Mouse (Mus musculus) midbrain, embryonic 11.5 days (tissue): ENCODE results near the gene Prkcb. TPM values are rescaled to one million over a fixed set of nuclear protein-coding genes. Genes with fewer than 3 reads are reported as not detected.
A peak's percentile ranks its signal among the peaks of the same experiment; 100 is the strongest.

Source experiments
- ATAC-seq: fragments of 200-750 bp; cut with Nextera tagmentation; 2 replicates; pipeline ENCODE4 v1.8.0; 2017; ENCODE audit warnings: moderate TSS enrichment, moderate library complexity; ENCODE audit not compliant: low FRiP score
- DNase-seq: peaks from one replicate; pipeline ENCODE4 v3.0.0; 2015; ENCODE audit warnings: low spot score; ENCODE audit errors: missing footprints
- H3K27ac ChIP-seq: fragments of 300-500 bp; sonication (generic); 2 replicates; pipeline ENCODE4 v1.5.1; 2014; ENCODE audit warnings: low read depth, low read length
- H3K27me3 ChIP-seq: fragments of 300-500 bp; sonication (generic); 2 replicates; pipeline ENCODE4 v1.6.1; 2014; ENCODE audit warnings: mild to moderate bottlenecking, low read length, moderate library complexity, mixed read lengths; ENCODE audit not compliant: control insufficient read depth, insufficient read depth
- H3K36me3 ChIP-seq: fragments of 300-500 bp; sonication (generic); 2 replicates; pipeline ENCODE4 v1.6.1; 2014; ENCODE audit warnings: mild to moderate bottlenecking, low read length, moderate library complexity, mixed read lengths; ENCODE audit not compliant: control insufficient read depth, insufficient read depth
- H3K4me1 ChIP-seq: fragments of 300-500 bp; sonication (generic); 2 replicates; pipeline ENCODE4 v1.6.1; 2014; ENCODE audit warnings: low read length; ENCODE audit not compliant: control insufficient read depth, insufficient read depth
- H3K4me2 ChIP-seq: fragments of 300-500 bp; sonication (generic); 2 replicates; pipeline ENCODE4 v1.6.1; 2014; ENCODE audit warnings: mild to moderate bottlenecking, moderate library complexity
- H3K4me3 ChIP-seq: fragments of 300-500 bp; sonication (generic); 2 replicates; pipeline ENCODE4 v1.5.1; 2014; ENCODE audit warnings: low read depth, low read length
- H3K9ac ChIP-seq: fragments of 300-500 bp; sonication (generic); 2 replicates; pipeline ENCODE4 v1.6.1; 2014; ENCODE audit warnings: low read length
- H3K9me3 ChIP-seq: fragments of 300-500 bp; sonication (generic); 2 replicates; pipeline ENCODE4 v1.6.1; 2016; ENCODE audit warnings: low read length; ENCODE audit not compliant: control insufficient read depth
- WGBS: fragments of 180-500 bp; shearing (Covaris S2); extraction: QIAGEN DNeasy Blood & Tissue Kit; methylation state at CpG from one replicate; pipeline ENCODE4 v1.1.7; 2014; 5-methylcytosine and 5-hydroxymethylcytosine counted together
- polyA plus RNA-seq: library from polyadenylated mRNA; unstranded; fragments of >200 nt; fragmentation: Nextera tagmentation; extraction: Ambion mirVana; gene quantifications from 2 replicates; pipeline ENCODE4 v1.2.1, GENCODE M21; 2014

The Prkcb gene
- polyA plus RNA-seq, 1 experiment from 2014 or later, result 17.9 TPM

GRCm38 (mm10) chr7:122282584-122282983 is 6.0 kb upstream of the Prkcb start:
- H3K4me1 ChIP-seq, result no peaks in the 10 kb centered on the region
- H3K4me2 ChIP-seq, result no peak overlapping the region
- H3K9ac ChIP-seq, result no peak overlapping the region
- H3K36me3 ChIP-seq, result no peaks in the 10 kb centered on the region
- 80% methylated on average over 2 of the region's 2 CpGs for WGBS
- DNase-seq (no peak), ATAC-seq (no peak)
- H3K4me3 ChIP-seq, result no peak overlapping the region
- H3K27me3 ChIP-seq, result no peaks in the 10 kb centered on the region; the same call in 1 of the 2 replicates
- no peak overlapping the region for H3K27ac ChIP-seq
- H3K9me3 ChIP-seq, result no peaks in the 10 kb centered on the region

- no peak overlapping the region for H3K27ac ChIP-seq
- ATAC-seq (no peak), DNase-seq (no peak)
- H3K36me3 ChIP-seq, result no peaks in the 10 kb centered on the region
- H3K27me3 ChIP-seq, result peaks cover 17% of the 10 kb centered on the region
- no peaks in the 10 kb centered on the region for H3K9me3 ChIP-seq
- 70% methylated on average over 1 of the region's 1 CpGs for WGBS
- no peak overlapping the region for H3K9ac ChIP-seq
- H3K4me1 ChIP-seq, result peaks cover 10% of the 10 kb centered on the region
- H3K4me3 ChIP-seq, result no peak overlapping the region
- H3K4me2 ChIP-seq, result no peak overlapping the region
Observed at GRCm38 (mm10) chr7:122287217-122287616, 1.3 kb upstream of the Prkcb start.

DNA sequence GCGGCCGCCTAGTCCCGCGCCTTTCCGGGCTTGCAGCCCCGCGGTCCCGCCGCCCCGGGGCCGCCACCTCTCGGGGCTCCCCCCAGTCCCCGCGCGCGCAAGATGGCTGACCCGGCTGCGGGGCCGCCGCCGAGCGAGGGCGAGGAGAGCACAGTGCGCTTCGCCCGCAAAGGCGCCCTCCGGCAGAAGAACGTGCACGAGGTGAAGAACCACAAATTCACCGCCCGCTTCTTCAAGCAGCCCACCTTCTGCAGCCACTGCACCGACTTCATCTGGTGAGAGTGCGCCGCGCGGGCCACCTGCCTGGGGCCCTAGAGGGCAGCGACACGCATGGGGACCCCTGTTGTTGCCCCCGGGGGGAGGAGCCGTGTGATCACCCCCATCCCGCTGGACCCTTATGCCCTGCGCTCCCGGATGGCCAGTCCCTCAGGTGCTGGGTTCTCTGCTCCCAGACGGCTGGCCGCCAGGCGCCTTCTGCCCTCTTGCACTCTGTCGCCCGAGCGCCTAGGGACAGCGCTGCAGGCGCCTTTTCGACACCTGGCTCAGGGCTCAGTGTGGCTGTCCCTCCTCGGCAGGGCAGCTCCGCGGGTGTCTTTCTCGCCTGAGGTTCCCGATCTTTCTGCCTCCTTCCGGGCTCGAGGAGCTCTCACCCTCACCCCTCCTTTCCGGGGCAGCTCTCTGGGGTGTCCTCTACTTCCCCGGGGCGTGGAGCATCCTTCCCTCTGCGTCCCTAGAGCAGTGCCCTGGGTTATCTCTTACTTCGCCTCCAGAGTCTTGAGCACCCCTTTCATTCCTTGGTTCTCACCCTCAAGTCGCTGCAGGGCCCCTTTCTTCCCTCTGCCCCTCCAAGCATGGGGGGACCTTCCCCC is 926 bp downstream of the Prkcb start:
- WGBS, result under 1% methylated on average over 61 of the region's 66 CpGs
- DNase-seq (peak; percentile 93), ATAC-seq (peak; percentile 71)
- Histone ChIP-seq H3K4me2 (peak overlapping the region; percentile 90), H3K9me3 (no peaks in the 10 kb centered on the region), H3K9ac (peak overlapping the region; percentile 58), H3K4me1 (peaks cover 10% of the 10 kb centered on the region), H3K27ac (no peak overlapping the region), H3K4me3 (peak overlapping the region; percentile 60), H3K36me3 (no peaks in the 10 kb centered on the region), H3K27me3 (peaks cover 17% of the 10 kb centered on the region)

- DNase-seq, result peak; percentile 85
Observed at GRCm38 (mm10) chr7:122290165-122290564, 1.6 kb downstream of the Prkcb start.

GRCm38 (mm10) chr7:122290771-122291170 is 2.2 kb downstream of the Prkcb start:
- DNase-seq, result no peak
- Histone ChIP-seq H3K27me3 (peaks cover 17% of the 10 kb centered on the region), H3K9me3 (no peaks in the 10 kb centered on the region), H3K4me3 (no peak overlapping the region), H3K36me3 (no peaks in the 10 kb centered on the region), H3K4me1 (peaks cover 10% of the 10 kb centered on the region), H3K4me2 (no peak overlapping the region), H3K27ac (no peak overlapping the region), H3K9ac (no peak overlapping the region)
- ATAC-seq, result no peak
- 57% methylated on average over 3 of the region's 3 CpGs for WGBS

More at GRCm38 (mm10) chr7:122290165-122290564, 1.6 kb downstream of the Prkcb start:
- H3K9ac ChIP-seq, result peak overlapping the region; percentile 58; the same call in 1 of the 2 replicates
- peaks cover 17% of the 10 kb centered on the region for H3K27me3 ChIP-seq
- WGBS, result 10% methylated on average over 12 of the region's 12 CpGs
- peaks cover 10% of the 10 kb centered on the region for H3K4me1 ChIP-seq
- no peaks in the 10 kb centered on the region for H3K9me3 ChIP-seq
- peak overlapping the region; percentile 90 for H3K4me2 ChIP-seq
- peak overlapping the region; percentile 60 for H3K4me3 ChIP-seq
- peak; percentile 6; the same call in 1 of the 2 replicates for ATAC-seq
- no peak overlapping the region for H3K27ac ChIP-seq
- H3K36me3 ChIP-seq, result no peaks in the 10 kb centered on the region

DNA sequence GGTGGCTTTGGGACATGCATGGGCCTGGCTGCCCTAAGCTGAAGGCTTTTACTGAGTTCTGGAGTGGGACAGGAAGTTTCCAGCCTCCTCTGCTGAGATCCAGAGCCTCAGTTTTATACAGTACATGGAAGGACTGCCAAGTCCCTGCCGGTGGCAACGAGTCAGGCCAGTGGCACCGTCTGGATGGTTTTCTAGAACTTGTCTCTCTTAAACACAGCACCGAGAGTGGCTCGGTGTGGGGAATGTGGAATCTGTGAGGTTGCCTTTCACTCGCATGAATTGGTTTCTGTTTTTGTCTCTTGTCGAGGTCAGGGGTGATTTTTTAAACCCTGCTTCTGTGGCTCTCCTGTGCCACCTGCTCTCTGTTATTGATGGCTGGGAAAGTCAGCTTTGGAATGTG is 3.6 kb downstream of the Prkcb start:
- Histone ChIP-seq H3K9ac (no peak overlapping the region), H3K4me1 (peaks cover 10% of the 10 kb centered on the region), H3K4me3 (no peak overlapping the region), H3K9me3 (no peaks in the 10 kb centered on the region), H3K4me2 (no peak overlapping the region), H3K27me3 (peaks cover 17% of the 10 kb centered on the region), H3K36me3 (no peaks in the 10 kb centered on the region), H3K27ac (no peak overlapping the region)
- no peak for ATAC-seq
- no peak for DNase-seq
- 60% methylated on average over 7 of the region's 7 CpGs for WGBS

DNA sequence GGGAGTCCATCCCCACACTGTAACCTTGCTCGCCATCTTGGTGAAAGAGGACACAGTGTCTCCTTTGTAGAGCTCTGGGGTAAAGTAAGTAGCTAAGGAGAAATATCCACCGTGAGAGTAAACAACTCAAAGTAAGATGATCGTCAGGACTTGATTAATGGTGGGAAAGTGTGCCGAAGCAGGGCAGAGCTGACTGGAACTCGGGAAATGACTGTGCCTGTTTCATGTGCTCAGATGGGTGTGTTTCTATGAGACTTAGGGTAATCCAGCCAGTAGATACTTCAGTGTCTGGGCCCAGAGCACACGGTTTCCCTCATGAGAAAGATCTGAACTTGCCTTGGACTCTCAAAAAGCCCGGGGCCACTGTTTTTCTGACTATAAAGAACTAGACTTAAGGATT is 5.6 kb downstream of the Prkcb start:
- Histone ChIP-seq H3K27ac (no peak overlapping the region), H3K4me2 (no peak overlapping the region), H3K4me1 (peaks cover 6% of the 10 kb centered on the region; the same call in 1 of the 2 replicates), H3K36me3 (no peaks in the 10 kb centered on the region), H3K9me3 (no peaks in the 10 kb centered on the region), H3K4me3 (no peak overlapping the region), H3K27me3 (peaks cover 17% of the 10 kb centered on the region), H3K9ac (no peak overlapping the region)
- ATAC-seq (no peak), DNase-seq (no peak)
- WGBS, result 88% methylated on average over 7 of the region's 7 CpGs

- H3K36me3 ChIP-seq, result no peaks in the 10 kb centered on the region
- ATAC-seq (no peak), DNase-seq (no peak)
- WGBS, result 91% methylated on average over 4 of the region's 4 CpGs
- H3K9me3 ChIP-seq, result no peaks in the 10 kb centered on the region
- no peaks in the 10 kb centered on the region for H3K4me1 ChIP-seq
- no peak overlapping the region for H3K27ac ChIP-seq
- H3K9ac ChIP-seq, result no peak overlapping the region
- peaks cover 7% of the 10 kb centered on the region for H3K27me3 ChIP-seq
- H3K4me2 ChIP-seq, result no peak overlapping the region
- no peak overlapping the region for H3K4me3 ChIP-seq
Observed at GRCm38 (mm10) chr7:122295363-122295762, 6.8 kb downstream of the Prkcb start.

- Histone ChIP-seq H3K9ac (no peak overlapping the region), H3K4me1 (no peaks in the 10 kb centered on the region), H3K27me3 (no peaks in the 10 kb centered on the region), H3K27ac (no peak overlapping the region), H3K4me3 (no peak overlapping the region), H3K9me3 (no peaks in the 10 kb centered on the region), H3K4me2 (no peak overlapping the region), H3K36me3 (no peaks in the 10 kb centered on the region)
- ATAC-seq (no peak), DNase-seq (no peak)
- 93% methylated on average over 1 of the region's 1 CpGs for WGBS
Observed at GRCm38 (mm10) chr7:122296331-122296730, 7.8 kb downstream of the Prkcb start.
